Mouse (Mus musculus) liver, postnatal 0 days (tissue): ENCODE measurements around the gene Xpnpep1.

Source experiments
- CTCF ChIP-seq: sonication (generic); IDR thresholded peaks from 2 replicates; pipeline ENCODE4 v1.5.1; 2016; ENCODE audit warnings: antibody characterized with exemption, low read depth
- EP300 ChIP-seq: IDR thresholded peaks from 2 replicates; pipeline ENCODE4 v1.6.1; 2016; ENCODE audit warnings: antibody characterized with exemption, low read depth, mild to moderate bottlenecking

- TF ChIP-seq CTCF (no peak), EP300 (no peak)
These were observed 48.1 kb downstream of the Xpnpep1 start for GRCm38 (mm10) chr19:52991924-52992323.
